In genomic region chr14:18349871-18350270, GRCm38 (mm10) we compare ENCODE assay signal across 18 mouse cellular contexts.
"Had no signal": no experiment of that assay in that cellular context is flagged by ENCODE, and none has a peak within 500 bp of the region (broad histone marks: within the 10 kb centered on the region; RNA-seq: fewer than 3 reads in every experiment).

No protein-coding gene starts in this region.

- H3K4me3 ChIP-seq: intestine, embryonic 15.5 days; kidney, embryonic 15.5 days; limb, embryonic 10.5 days; limb, embryonic 13.5 days; liver, embryonic 12.5 days; liver, embryonic 15.5 days; neural tube, embryonic 12.5 days; neural tube, embryonic 15.5 days had no signal

- H3K9ac ChIP-seq: intestine, embryonic 15.5 days; kidney, embryonic 15.5 days; limb, embryonic 13.5 days; liver, embryonic 12.5 days; liver, embryonic 15.5 days; neural tube, embryonic 12.5 days; neural tube, embryonic 15.5 days had no signal

- H3K36me3 ChIP-seq: intestine, embryonic 15.5 days; kidney, embryonic 15.5 days; limb, embryonic 10.5 days; limb, embryonic 13.5 days; liver, embryonic 12.5 days; liver, embryonic 15.5 days; neural tube, embryonic 12.5 days; neural tube, embryonic 15.5 days had no signal

- H3K4me2 ChIP-seq: intestine, embryonic 15.5 days; kidney, embryonic 15.5 days; limb, embryonic 13.5 days; liver, embryonic 12.5 days; liver, embryonic 15.5 days; midbrain, embryonic 11.5 days; neural tube, embryonic 12.5 days; neural tube, embryonic 15.5 days had no signal

- DNase-seq: kidney, adult 11 months; kidney, postnatal 10 days; layer of hippocampus, postnatal 36 days; liver; lung, adult 2 months; lung, postnatal 10 days; lung, postnatal 4 days; midbrain, embryonic 14.5 days; right cerebral cortex, adult 18-20 months had no signal

- ATAC-seq: intestine, embryonic 15.5 days; liver, embryonic 12.5 days had no signal

- H3K9me3 ChIP-seq: intestine, embryonic 15.5 days; kidney, embryonic 15.5 days; limb, embryonic 10.5 days; limb, embryonic 13.5 days; liver, embryonic 12.5 days; liver, embryonic 15.5 days; neural tube, embryonic 12.5 days; neural tube, embryonic 15.5 days had no signal

- H3K27me3 ChIP-seq: intestine, embryonic 15.5 days; kidney, embryonic 15.5 days; limb, embryonic 13.5 days; liver, embryonic 12.5 days; liver, embryonic 15.5 days; neural tube, embryonic 12.5 days; neural tube, embryonic 15.5 days had no signal

- H3K4me1 ChIP-seq: intestine, embryonic 15.5 days; kidney, embryonic 15.5 days; limb, embryonic 10.5 days; limb, embryonic 13.5 days; liver, embryonic 12.5 days; liver, embryonic 15.5 days; neural tube, embryonic 12.5 days; neural tube, embryonic 15.5 days had no signal

- H3K27ac ChIP-seq: intestine, embryonic 15.5 days; kidney, embryonic 15.5 days; limb, embryonic 10.5 days; limb, embryonic 13.5 days; liver, embryonic 12.5 days; liver, embryonic 15.5 days; neural tube, embryonic 12.5 days; neural tube, embryonic 15.5 days had no signal
